Mouse (Mus musculus) layer of hippocampus, postnatal 10 days (tissue): ENCODE measurements around the gene Rab30. TPM values are rescaled to one million over a fixed set of nuclear protein-coding genes. Genes with fewer than 3 reads are reported as not detected.
A peak's percentile ranks its signal among the peaks of the same experiment; 100 is the strongest.
"Not testable (repeated sequence)": the region's sequence is repeated elsewhere in the genome, so short reads cannot be mapped to it uniquely, and the experiment has no call there.

Experiments
- DNase-seq, 2 experiments: peaks; one replicate each; pipeline ENCODE4 v3.0.0; 2021; ENCODE audit warnings: low spot score in 2 of 2
- long read RNA-seq: library from polyadenylated mRNA; stranded (forward); transcript quantifications from one replicate; pipeline ENCODE4 v2.0.0, GENCODE M21; 2023
- total RNA-seq, 2 experiments: library from RNA; stranded (reverse); gene quantifications; 2 replicates each; pipeline ENCODE4 v1.2.3; 2021

Rab30 gene
- 10 to 100 TPM; 43.7 to 44.0 TPM for total RNA-seq
- long read RNA-seq, full-length matches to known transcripts, result 6 of 16 reads
- long read RNA-seq, partial matches to known transcripts, result 0 of 16 reads
- long read RNA-seq, other reads (novel, unspliced or antisense), result 10 of 16 reads

DNA sequence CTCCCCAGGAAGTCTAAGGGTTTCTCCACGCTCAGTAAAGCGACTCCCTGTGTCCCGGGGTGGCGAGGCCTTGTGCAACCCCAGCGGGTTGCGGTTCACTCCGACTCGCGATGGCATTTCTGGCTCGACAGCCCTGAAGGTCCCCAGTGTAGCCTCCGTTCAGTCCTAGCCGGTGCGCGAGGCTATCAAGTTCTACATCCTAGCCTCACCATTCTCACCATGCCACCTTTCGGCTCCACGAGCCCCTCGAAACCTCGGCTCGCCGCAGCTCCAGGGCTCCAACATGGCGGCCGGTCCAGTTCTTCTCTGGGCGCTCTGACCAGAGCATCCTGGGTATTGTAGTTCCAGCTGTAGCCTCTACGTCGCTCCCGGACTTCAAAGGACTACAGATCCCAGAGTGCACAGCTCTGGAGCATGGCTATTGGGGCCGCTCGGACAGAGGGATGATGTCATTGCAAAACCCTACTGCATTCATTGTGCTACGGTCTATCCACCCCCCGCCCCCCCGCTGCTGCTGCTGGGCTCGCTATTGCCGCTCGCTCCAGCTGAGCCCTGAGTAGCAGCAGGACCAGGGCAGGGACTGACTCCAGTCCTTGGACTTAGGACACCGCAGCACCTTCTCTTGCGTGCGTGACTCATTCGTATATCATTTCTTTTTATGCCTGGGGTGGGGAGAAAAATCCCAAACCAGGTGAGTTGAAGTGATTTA lies at the start of gene Rab30:
Gene Rab30 (plus strand): TSS at position 452 of the 709 bp plus-strand sequence.
- DNase-seq, result peak; percentile 83 to 88

DNA sequence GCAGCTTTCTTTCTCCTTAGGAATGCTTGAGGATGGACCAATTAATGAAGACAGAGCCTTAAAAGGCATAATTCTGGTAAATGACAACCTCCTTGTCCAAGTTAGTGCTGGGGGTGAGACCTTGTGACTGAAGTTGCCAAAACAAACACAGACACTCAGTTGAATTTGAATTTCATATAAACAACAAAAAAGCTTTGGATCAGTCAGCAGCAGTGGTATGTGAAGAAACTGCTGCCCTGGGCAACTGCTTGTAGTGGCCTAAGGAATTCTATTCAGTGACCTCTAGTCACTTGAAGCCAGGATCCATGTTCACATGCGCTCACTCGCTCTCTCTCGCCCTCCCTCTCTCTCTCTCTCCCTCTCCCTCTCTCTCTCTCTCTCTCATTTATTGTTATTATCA lies 45.0 kb upstream of the Rab30 start:
- DNase-seq, result no peak

DNA sequence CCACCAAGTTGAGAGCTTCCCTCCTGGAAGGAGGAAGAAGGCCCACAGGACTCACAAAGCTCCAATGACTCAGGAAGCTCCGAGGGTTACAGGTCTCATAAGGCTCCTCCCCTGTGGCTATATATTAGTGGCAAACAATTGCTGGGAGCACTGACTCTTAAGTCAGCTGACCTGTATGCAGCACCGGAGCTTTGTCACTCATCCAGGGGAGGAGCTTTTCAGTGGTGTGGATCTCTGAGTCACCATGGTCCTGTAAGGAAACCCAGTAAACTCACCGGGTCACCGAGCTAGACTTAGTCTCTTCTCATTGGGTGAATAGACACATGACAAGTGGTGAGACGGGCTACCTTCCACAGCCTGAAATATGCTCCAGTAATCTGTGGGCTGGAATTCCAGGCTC lies 42.6 kb upstream of the Rab30 start:
- no peak for DNase-seq

DNA sequence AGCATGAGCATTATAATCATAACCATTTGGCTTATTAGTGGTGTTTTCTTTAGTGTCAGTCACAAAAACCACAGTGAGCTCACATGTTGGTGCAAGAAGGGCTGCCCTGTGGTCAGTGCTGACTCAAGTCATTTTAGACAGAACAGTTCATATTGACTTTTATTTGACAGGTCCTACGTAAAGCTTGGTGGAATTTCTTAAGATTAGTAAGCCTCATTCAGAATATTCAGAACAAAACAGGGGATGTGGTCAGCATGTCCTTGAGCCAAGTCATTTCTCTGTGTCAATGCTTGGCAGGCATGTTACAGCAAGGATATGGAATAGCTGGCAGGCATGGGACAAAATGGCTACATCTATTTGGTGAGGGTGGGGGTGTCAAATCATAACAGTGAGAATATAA lies 37.7 kb upstream of the Rab30 start:
- no peak for DNase-seq

DNA sequence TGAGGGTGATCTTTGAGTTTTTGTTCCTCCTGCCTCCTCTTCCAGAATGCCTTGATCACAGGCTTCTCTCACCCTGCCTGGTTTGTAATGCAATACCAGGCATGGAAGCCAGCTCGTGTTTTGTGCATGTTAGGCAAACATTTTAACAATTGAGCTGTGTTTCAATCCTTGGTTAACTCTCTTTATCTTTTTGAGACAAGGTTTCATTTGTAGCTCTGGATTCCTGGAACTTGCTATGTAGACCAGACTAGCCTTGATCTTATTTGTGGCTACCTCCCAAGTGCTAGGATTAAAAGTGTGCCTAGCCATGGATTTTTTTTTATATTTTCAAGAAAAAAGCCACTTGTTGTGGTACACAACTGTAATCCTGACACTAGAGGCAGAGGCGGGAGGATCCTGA lies 35.9 kb upstream of the Rab30 start:
- no peak for DNase-seq

DNA sequence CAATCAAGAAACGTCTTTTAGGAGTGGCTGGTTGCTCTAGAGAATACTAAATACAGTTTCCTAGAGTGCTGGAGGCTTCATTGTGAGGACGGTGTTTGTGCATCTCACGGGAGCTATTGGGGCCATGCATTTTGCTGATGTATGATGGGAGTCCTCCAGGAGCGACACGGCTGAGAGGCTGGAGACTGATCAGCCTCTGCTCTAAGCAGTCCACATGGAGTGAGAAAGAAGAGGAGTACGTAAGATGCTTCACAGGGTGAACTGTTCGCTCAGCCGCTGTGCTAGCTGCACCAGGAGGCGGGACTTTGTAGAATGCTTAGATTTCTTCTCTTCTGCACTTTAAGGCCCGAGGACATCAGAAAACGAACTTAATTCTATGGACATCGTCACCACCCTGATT lies 34.7 kb upstream of the Rab30 start:
- DNase-seq, result no peak

DNA sequence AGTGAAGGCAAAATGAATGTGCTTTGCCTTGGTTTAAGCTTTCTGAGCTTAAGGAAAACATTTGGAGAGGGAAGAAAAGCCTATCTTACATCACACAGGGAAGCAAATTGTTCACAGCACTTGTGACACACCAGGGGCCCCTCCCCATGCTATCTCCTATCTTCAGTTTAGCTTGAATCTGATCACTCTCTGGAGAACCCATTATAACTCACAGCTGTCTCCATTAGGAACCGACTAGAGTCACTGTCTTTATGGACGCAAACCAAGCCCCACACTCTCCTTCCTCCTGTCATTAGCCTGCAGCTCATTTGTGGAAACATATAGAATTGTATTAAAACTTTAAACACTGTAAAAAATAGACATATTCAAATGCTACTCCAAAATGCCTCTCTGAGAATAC lies 31.8 kb upstream of the Rab30 start:
- no peak for DNase-seq

DNA sequence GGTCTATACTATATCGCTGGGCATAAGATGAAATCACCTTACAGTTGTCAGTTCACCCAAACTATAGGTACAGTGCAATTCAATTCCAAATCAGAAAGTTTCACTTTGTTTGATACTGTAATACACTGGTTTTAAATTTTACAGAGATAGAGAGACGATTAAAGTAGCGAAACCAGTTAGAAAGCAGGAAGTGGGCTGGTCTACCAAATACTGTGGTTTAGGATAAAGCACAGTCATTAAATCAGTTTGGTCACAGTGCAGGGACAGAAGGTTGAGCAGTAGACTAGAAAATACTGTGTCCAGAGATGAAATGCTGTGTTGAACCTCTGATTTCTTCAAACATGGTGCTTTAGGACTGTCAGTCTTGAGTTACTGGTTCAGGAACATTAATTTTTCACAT lies 29.8 kb upstream of the Rab30 start:
- DNase-seq, result no peak

DNA sequence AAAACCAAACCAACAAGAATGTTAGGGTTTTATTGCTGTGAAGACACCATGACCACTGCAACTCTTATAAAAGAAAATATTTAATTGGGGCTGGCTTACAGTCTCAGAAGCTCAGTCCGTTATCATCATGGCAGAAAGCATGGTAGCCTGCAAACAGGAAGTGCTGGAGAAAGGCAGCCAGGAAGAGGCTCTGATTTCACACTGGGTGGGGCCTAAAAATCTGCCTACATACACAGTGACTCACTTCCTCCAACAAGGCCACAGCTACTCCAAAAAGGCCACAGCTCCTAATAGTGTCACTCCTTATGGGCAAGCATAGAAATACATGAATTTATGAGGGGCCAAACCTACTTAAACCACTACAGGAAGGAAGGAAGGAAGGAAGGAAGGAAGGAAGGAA lies 26.3 kb upstream of the Rab30 start:
- DNase-seq, result no peak

DNA sequence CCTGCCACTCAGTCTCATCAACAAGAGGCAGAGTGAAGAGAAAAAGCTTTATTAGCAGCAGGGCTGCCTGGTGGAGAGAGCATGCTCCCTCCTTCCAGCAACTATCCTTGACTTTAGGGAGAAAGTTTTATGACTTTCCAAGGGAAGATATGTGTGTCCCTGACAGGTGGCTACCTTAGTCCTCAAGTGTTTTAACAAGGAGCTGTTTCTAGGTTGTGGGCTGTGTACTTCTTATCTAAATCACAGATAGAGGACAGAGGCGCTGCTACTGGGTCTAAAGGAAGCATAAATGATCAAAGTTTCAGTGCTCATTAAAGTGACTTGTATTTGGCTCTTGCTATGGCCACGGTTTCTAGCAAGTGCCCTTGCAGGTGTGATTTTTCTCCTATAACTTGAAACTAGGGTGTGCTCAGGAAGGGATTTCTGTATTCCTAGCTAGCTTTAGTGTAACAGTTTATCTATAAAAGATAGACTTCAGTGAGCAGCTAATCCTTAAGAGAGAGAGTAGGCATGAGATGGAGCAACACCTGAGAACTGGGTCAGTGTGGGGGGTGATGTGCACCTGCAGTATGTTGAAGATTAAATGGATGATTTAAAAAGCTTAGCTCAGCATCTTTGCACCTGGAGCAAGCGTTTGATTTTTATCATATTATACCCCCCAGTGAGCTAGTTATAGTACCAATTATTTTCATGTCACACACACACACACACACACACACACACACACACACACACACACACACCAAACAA lies 21.1 kb upstream of the Rab30 start:
- no peak for DNase-seq

DNA sequence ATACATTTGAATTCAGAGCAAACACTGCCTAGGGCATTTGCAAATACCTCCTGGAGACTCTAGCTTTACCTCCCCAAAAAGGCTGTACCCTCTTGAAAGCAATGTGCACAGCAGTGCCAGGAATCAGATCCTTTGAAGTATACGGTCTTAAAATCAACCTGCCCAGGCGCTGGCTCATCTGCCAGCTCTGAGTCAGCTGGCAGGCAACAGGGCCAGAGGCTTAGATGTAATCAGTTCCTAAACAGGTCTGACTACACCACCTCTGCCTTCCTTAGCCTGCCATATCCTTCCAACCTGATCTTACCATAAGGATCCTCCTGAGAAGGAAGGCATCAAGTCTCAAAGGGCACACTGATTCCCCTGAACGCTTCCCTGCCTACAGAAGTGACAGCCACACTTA lies 17.7 kb upstream of the Rab30 start:
- no peak for DNase-seq

DNA sequence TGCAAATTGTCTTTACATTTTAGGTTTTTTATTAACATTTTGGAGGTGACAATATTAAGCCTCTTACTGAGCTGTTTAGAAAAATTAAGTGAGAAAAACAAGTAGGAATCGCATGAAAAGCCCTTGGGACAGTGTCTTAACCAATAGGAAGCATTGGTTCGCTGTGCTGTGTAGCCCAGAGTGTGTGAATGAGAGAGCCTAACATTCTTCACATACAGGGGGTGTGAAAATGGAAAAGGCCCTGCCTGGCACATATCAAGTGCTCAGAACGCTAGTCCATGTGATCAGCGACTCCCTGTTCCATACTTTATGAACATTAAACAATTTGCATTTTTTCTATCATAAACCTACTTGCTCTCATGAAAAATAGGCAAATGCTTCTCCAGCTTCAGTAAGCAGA lies 17.1 kb upstream of the Rab30 start:
- DNase-seq, result no peak

DNA sequence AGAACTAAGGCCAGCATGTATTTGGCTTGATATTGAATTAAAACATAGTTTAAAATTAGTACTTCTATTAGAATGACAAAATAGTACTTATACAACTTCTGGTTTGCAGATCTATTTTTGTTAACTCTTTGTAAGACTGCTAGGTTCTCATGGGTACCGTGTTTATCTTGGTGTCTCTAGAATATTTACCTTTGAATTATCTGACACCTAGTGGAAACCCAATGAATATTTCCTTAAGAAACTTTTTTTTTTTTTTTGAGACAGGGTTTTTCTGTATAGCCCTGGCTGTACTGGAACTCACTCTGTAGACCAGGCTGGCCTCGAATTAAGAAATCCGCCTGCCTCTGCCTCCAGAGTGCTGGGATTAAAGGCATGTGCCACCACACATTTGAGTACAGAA lies 11.8 kb upstream of the Rab30 start:
- DNase-seq, result not testable (repeated sequence)

DNA sequence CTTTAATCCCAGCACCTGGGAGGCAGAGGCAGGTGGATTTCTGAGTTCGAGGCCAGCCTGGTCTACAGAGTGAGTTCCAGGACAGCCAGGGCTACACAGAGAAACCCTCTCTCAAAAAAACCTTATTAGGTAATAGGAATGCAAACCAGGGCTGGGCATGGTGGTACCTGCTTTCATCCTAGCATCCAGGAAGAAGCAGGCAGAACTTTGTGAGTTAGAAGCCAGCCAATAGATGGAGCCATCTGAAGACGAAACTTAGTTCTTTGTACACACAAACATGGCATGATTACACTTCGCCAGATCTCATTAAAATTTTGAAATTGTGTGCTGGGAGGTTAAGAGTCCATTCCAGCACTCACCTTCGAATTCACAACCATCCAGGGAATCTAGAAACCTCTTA lies 10.9 kb upstream of the Rab30 start:
- DNase-seq, result no peak

DNA sequence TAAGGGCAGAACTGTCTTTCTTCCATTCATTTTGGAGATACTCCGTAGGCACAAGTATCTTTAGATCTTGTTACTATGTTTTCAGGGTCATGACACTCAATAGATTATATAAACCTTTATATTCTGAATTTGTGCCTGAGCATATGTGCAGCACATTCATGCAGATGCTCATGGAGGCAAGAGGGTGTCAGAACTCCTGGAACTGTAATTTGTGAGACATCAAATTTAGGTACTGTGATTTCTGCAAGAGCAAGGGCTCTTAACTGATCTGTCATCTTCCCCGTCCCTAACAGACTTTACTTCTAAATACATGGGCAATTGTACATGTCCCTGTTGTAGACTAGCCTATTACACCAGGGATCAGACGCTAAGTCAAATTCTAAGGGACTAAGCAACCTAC lies 10.4 kb upstream of the Rab30 start:
- DNase-seq, result no peak

DNA sequence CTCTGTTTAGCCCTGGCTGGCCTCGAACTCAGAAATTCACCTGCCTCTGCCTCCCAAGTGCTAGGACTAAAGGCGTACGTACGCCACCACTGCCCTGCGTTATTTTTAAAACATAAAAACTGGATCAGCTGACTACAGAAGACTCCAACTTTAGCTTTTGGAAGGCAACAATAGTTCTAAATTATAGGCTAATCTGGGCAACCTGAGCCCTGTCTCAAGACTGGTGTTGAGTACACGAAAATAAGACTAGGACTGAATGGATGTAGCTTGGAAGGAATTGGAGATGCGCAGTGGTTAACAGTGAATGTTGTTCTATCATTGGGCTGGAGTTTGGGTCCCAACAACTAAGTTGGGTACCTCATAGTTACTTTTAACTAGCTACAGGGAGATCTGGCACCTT lies 9.3 kb upstream of the Rab30 start:
- no peak for DNase-seq

DNA sequence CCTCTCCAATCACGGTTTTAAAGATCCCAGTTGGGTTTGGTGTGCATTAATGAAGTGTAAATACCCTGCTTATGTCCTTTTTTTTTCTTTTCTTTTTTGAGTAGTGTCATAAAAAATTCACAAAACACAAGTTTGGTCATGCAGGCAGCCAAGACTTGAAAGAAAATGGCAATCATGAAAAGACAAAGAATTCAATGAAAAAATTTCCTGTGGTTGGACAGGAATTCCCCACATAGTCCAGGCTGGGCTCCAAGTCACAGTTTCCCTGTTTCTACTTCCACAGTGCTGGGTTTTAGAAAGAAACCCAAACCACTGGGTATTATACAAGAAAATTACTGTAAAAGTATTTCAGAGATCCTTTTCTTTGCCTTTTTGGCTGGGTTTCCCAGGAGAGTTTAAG lies 3.8 kb upstream of the Rab30 start:
- DNase-seq, result no peak

DNA sequence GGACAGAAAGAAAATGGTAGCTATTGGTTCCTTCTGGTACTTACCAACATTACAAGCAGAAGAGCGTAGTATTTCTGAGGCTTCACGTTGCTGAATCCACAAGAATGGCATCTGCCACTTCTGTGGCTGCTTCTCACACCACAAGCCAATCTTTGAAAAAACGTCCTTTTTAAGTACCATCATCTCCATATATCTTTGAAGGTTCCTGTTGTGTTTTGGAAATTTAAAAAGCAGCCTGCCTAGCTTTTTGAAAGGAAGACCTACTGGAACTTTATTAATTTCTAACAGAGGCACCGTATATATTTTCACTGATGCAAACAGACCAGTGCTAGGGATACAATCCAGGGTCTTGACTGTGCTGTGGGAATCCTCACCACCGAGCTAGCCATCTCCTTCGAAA lies 1.4 kb upstream of the Rab30 start:
- DNase-seq, result no peak

DNA sequence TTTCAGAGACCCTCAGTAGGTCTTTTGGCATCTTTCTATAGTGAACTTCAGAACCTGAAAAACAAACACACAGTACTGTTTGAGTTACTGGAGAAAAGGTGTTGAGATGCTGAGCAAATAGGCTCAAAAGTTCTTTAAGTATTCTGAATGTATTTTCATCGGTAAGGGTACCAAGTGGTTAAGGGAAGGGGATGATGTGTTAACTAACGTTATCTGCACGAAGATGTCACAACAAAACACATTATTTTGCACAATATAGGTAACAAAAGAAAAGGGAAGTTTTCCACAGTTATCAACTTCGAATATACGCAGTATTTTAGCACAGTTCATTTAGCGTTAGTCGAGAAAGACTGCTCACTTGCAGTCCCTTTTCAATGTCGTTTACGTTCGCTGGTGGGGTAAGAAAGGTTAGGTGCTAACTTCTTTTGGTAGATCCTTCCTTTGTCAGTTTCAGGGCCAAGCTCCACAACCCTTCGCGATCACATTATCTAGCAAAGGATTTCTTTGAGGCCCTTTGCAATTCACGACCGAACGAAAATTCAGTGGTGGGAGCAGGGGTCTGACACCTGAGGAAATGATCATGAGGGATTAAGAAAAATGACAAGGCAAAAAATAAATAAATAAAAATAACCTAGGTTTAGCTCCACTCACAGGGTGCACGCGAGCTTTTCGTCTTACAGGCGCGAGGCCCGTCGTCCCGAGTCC lies 840 bp upstream of the Rab30 start:
- no peak for DNase-seq

DNA sequence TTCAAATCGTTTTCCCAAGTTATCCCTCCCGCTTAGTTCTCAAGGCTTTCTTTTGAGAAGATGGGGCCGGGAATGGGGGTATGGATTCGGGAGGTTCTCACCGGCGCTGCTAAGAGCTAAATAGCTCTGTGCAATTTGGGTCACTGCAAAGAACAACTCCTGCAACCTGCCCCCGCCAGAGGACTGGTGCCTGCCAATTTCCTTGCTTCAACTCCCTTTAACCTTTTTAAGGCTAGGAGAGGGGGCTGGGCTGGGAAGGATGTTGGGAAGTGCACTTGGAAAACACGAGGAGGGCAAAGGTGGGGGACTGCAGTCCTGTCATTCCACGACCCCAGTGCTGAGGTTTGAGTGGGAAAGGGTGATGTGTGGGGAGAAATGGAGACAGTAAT lies 452 bp downstream of the Rab30 start:
- DNase-seq, result peak; percentile 35 to 59

DNA sequence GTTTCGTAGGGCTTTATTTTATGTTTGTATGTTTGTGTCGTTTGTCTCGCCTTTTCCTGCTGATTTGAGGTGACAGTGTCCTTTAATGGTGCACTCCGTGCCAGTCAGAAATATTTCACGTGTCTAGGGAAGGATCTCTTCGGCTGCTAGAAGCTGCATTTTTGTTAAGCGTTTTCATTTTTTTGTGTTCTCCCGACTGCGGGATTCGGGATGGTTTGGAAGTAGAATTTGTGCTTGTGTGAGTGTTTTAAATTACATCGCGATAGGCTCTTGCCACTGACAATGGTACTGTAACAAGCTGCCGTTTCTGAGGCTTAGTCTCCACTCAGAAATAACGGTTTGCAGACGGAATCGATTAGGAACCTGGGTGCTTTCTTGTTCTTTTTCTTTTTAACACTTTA lies 938 bp downstream of the Rab30 start:
- DNase-seq, result peak; percentile 17 to 33

DNA sequence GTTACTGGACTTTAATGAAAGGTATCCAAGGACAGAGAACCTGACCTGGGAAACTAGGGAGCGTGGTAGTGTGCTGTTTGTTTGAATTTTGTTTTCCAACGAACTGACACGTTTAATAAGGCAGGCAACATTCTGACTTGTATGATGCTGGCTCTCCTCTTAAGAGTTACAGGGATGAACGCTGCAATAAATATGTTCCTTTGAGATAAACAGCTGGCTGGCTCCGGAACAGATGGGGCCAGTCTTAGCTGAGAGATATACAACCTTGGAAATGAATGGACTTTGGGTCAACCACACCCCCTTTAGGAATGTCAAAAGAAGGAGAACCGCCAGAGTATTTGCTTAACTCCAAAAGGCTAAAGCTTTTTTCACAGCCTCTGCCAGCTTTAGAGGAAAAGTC lies 1.4 kb downstream of the Rab30 start:
- DNase-seq, result no peak
